Mouse (Mus musculus) NIH3T3 (cell line): ENCODE data around the gene Mrpl58.
"Not testable (repeated sequence)": the region's sequence is repeated elsewhere in the genome, so short reads cannot be mapped to it uniquely, and the experiment has no call there.

Experiments used
- DNase-seq: peaks from one replicate; pipeline ENCODE4 v3.0.0-alpha.2; 2012; ENCODE audit warnings: low read depth

Mrpl58 gene

GRCm38 (mm10) chr11:115427482-115428331 is 24.2 kb downstream of the Mrpl58 start:
- peak; percentile 78 for DNase-seq

GRCm38 (mm10) chr11:115429307-115429706 is 25.8 kb downstream of the Mrpl58 start:
- DNase-seq = no peak

GRCm38 (mm10) chr11:115430561-115430960 is 27.0 kb downstream of the Mrpl58 start:
- DNase-seq = no peak

- DNase-seq = no peak
Observed at GRCm38 (mm10) chr11:115432814-115433213, 29.3 kb downstream of the Mrpl58 start.

- DNase-seq = no peak
Observed at GRCm38 (mm10) chr11:115433342-115433741, 29.8 kb downstream of the Mrpl58 start.

- no peak for DNase-seq
Observed at GRCm38 (mm10) chr11:115435596-115436337, 32.2 kb downstream of the Mrpl58 start.

- DNase-seq = peak; percentile 67
Observed at GRCm38 (mm10) chr11:115437571-115438122, 34.1 kb downstream of the Mrpl58 start.

- no peak for DNase-seq
Observed at GRCm38 (mm10) chr11:115439326-115439725, 35.8 kb downstream of the Mrpl58 start.

- DNase-seq = peak; percentile 34
Observed at GRCm38 (mm10) chr11:115439906-115440595, 36.5 kb downstream of the Mrpl58 start, which contains the start of gene Trim80. Gene Trim80 (plus strand): TSS chr11:115440545.

GRCm38 (mm10) chr11:115441417-115441816 is 37.9 kb downstream of the Mrpl58 start:
- no peak for DNase-seq

- DNase-seq = no peak
Observed at GRCm38 (mm10) chr11:115446906-115447305, 43.4 kb downstream of the Mrpl58 start.

- no peak for DNase-seq
Observed at GRCm38 (mm10) chr11:115447321-115447885, 43.9 kb downstream of the Mrpl58 start.

GRCm38 (mm10) chr11:115448075-115448474 is 44.5 kb downstream of the Mrpl58 start:
- DNase-seq = no peak

GRCm38 (mm10) chr11:115448998-115449397 is 45.4 kb downstream of the Mrpl58 start:
- no peak for DNase-seq

GRCm38 (mm10) chr11:115450176-115450575 is 46.6 kb downstream of the Mrpl58 start:
- no peak for DNase-seq

GRCm38 (mm10) chr11:115451781-115452241 is 48.3 kb downstream of the Mrpl58 start:
- DNase-seq = no peak

GRCm38 (mm10) chr11:115452281-115452860 is 48.8 kb downstream of the Mrpl58 start:
- no peak for DNase-seq

- DNase-seq = no peak
Observed at GRCm38 (mm10) chr11:115453306-115453705, 49.8 kb downstream of the Mrpl58 start.

- not testable (repeated sequence) for DNase-seq
Observed at GRCm38 (mm10) chr11:115454822-115455221, 51.3 kb downstream of the Mrpl58 start.

GRCm38 (mm10) chr11:115455619-115456018 is 52.1 kb downstream of the Mrpl58 start:
- DNase-seq = no peak

GRCm38 (mm10) chr11:115456182-115456581 is 52.6 kb downstream of the Mrpl58 start:
- DNase-seq = no peak
